Mouse (Mus musculus) testis, postnatal 14 days (tissue): ENCODE data around the gene Slc9a9.

Source experiments
- DNase-seq: peaks from one replicate; pipeline ENCODE4 v3.0.0; 2021; ENCODE audit warnings: low spot score

The Slc9a9 gene

DNA sequence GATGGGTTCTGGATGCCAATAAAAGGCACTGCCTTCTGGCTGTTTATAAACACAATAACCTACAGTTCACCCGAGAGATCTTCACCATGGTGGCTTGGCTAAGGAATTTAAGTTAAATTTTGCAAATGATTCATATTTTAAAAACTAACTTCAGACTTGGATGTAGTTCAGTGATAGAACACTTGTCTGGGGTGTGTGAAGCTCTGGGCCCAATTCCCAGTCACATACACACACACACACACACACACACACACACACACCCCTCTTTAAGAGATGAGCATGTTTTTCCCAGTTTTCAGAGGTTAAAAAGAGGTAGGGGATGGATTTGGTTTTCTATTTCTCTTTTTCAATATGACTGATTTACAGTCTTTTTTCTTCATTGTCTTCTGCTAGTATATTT, 15.9 kb downstream of the Slc9a9 start:
- no peak for DNase-seq

- no peak for DNase-seq
Measured at GRCm38 (mm10) chr9:94686380-94686779, 16.7 kb downstream of the Slc9a9 start.

- no peak for DNase-seq
Measured at GRCm38 (mm10) chr9:94687203-94687859, 17.6 kb downstream of the Slc9a9 start.

- no peak for DNase-seq
Measured at GRCm38 (mm10) chr9:94691311-94692087, 21.8 kb downstream of the Slc9a9 start.

GRCm38 (mm10) chr9:94692122-94692521, 22.4 kb downstream of the Slc9a9 start:
- DNase-seq = no peak

- DNase-seq = no peak
Measured at GRCm38 (mm10) chr9:94694243-94694642, 24.5 kb downstream of the Slc9a9 start.

DNA sequence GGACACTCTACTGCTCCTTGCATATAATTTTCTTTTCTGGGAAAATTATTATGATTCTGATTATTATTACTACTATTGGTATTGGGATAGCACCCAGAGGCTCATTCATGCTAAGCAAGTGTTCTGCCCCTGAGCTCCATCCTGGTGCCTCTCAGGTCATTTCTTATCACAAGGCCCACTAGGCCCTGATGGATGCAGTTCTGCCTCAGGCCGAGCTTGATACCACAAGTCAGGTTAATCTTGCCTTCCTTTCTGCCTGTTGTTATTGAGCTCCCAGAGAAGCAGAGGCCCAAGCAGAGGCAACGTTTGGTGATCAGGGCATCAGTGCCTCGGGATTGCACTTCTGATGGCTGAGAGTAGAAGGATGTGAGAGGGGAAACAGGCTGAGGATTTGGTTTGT, 25.3 kb downstream of the Slc9a9 start:
- no peak for DNase-seq

DNA sequence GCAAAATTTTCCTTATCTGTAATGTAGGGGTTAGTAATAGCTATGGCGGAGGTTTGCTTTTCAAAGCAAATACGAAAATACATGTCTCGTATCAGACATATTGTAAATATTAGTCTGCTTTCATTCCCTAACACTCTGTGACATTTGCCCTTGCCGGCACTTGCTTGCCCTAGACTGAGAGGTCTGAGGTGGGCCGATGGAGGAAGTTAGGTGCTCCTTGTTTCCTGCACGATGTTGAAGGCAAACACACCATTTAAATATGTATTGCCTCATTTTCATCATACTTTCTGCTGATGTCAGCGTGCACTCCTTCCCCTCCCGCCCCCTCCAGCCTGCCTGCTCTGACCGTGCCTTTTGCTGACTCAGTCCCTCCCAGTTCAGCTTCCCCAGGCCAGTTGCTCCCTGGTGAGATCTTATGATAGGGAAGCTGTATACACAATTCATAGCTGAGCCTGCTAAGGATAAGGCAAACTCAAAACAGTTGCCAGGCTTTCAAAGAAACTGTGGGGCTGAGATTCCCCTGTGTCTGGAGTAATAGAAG, 26.9 kb downstream of the Slc9a9 start:
- no peak for DNase-seq

DNA sequence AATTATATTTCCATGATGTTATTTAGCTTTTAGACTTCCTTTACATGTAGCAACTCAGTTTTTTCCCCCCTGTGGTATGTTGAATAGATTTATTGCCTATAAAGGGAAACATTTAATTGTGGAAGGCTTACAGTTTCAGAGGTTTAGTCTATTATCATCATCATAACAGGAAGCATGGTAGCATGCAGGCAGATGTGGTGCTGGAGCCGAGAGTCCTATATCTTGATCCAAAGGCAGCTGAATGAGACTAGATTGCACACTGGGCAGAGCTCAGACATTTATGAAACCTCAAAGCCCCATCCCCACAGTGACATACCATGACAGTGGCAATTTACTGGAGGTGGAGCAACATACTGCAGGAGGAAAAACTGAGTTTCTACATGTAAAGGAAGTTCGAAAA, 28.5 kb downstream of the Slc9a9 start:
- no peak for DNase-seq

DNA sequence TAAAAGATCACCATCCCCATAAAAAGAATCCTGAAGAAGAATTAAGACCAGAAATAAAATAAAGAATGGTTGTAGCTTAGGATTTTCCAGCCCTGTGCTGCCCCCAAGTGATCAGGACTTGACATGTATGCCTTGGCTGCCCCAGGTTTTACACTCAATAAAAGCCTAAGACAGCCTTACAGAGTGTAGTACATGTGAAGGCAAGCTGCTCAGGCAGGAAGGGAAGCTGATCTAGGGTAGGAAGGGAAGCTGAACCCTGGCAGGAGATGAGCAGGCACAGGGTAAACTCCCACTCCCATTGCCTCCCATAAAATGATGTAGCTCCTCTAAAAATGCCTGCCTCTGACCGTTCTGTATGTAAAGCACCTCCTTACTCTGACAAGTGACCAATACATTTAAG, 30.8 kb downstream of the Slc9a9 start:
- DNase-seq = no peak

GRCm38 (mm10) chr9:94701193-94701869, 31.6 kb downstream of the Slc9a9 start:
- DNase-seq = no peak

DNA sequence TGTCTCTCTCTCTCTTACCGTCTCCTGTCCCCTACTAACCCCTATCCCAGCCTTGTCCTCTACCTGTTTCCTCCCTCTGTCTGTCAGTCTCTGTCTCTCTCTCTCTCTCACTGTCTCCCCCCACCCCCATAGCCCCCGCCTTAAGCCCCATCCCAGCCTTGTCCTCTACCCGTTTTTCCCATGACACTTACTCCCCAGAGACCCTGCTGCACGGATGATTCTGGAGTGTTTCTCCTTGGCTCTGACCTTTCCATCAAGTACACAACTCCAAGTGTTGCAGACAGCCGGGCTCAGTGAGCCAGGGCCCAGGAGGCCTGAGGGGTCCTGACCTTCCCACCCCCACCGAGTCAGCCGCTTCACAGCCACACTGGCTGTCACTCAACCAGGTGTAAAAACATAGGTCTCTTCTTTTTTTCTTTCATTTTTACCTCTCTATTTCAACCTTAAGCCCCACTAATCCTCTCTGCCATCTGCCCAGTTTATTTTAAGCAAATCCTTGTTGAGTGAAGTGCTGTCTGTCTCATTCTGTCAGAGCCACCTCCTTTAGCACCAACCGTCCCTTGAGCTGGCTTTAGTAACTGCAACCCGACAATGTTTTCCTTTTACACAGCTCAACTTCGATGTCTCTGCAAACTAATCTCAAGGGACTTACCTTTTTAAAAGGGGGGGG, 32.4 kb downstream of the Slc9a9 start:
- DNase-seq = no peak

GRCm38 (mm10) chr9:94704986-94705757, 35.5 kb downstream of the Slc9a9 start:
- no peak for DNase-seq

DNA sequence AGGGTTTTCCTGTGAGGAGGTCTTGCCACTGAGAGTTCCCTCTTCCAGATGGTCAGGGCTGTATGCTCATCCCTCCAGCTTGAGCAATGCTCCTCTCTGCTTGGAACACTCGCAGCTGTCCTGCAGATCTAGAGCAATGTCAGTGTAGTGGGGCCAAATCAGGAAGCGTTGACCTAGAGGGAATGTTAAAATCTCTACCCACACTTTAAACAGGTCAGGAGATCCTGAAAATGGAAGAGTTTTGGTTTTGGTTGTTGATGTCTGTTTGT, 36.0 kb downstream of the Slc9a9 start:
- DNase-seq = no peak

GRCm38 (mm10) chr9:94712084-94712483, 42.4 kb downstream of the Slc9a9 start:
- no peak for DNase-seq

DNA sequence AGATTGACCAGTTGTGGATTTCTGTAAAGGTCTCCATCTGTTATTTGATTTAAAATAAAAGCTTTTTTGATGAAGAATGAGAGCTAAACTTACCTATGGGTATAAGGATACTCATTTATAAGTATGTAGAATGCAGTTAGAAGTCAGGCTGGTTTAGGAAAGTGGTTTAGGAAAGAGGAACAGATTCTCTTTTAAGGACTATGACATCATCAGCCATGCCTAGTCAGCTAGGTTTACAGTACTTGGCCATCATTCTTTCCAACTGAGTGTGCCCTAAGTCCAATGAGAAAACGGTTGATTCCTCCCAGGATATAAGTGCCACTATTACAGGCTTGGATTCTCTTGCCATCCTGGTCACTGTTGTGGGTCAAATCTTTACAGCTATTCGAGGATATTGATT, 47.0 kb downstream of the Slc9a9 start:
- no peak for DNase-seq

GRCm38 (mm10) chr9:94723631-94724030, 53.9 kb downstream of the Slc9a9 start:
- DNase-seq = no peak

GRCm38 (mm10) chr9:94725121-94725520, 55.4 kb downstream of the Slc9a9 start:
- DNase-seq = no peak

GRCm38 (mm10) chr9:94727457-94727856, 57.7 kb downstream of the Slc9a9 start:
- no peak for DNase-seq

GRCm38 (mm10) chr9:94730396-94730795, 60.7 kb downstream of the Slc9a9 start:
- DNase-seq = no peak

DNA sequence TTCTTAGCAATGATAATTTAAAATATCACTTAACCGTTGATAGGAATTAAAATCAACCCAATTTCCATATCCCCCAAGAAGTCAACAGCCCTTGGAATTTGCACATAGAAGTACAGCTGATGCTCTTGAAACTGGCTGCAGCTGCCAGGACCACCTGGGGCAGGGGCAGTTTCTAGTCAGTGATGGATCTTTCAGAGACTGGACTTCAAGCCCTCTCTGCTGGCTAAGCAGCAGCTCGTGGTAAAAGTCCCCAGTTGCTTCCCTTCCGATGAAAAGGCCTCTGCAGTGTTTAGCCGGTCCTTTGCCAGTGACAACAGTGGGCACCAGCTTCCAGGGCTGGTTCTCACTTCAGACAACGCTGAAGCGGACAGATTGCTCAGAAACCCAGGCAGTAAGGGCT, 62.4 kb downstream of the Slc9a9 start:
- DNase-seq = no peak
